Mouse (Mus musculus): ENCODE data around the gene Rnf151.

GRCm38 (mm10) chr17:24745526-24746497, 27.9 kb upstream of the Rnf151 start:
- TF ChIP-seq CTCF (IDR thresholded peaks at IDR 0.05; ENCODE audit: control insufficient read depth, insufficient read depth, low read length) = peak; percentile 87
- no peak for TF ChIP-seq POLR2A (IDR thresholded peaks at IDR 0.05; ENCODE audit: borderline replicate concordance, control insufficient read depth, low read depth, low read length)
